Mouse (Mus musculus) testis, adult 2 months (tissue): ENCODE measurements around the gene Rcan2. TPM values are rescaled to one million over a fixed set of nuclear protein-coding genes. Genes with fewer than 3 reads are reported as not detected.

Experiments
- H3K27ac ChIP-seq: fragments of 200-500 bp; 2 replicates; pipeline ENCODE4 v1.5.1; 2012; ENCODE audit warnings: low read depth, low read length; ENCODE audit not compliant: control insufficient read depth, insufficient read depth
- H3K27me3 ChIP-seq: fragments of 200-500 bp; 2 replicates; pipeline ENCODE4 v1.6.1; 2012; ENCODE audit warnings: mild to moderate bottlenecking, low read length, moderate library complexity; ENCODE audit not compliant: control insufficient read depth, insufficient read depth
- H3K36me3 ChIP-seq: fragments of 200-500 bp; 2 replicates; pipeline ENCODE4 v1.6.1; 2012; ENCODE audit warnings: mild to moderate bottlenecking, low read length; ENCODE audit not compliant: control insufficient read depth, insufficient read depth
- H3K4me1 ChIP-seq: fragments of 200-500 bp; 2 replicates; pipeline ENCODE4 v1.6.1; 2012; ENCODE audit warnings: low read length; ENCODE audit not compliant: control insufficient read depth, insufficient read depth
- H3K4me3 ChIP-seq: fragments of 200-500 bp; 2 replicates; pipeline ENCODE4 v1.5.1; 2012; ENCODE audit warnings: low read depth, mild to moderate bottlenecking, low read length, moderate library complexity, mixed read lengths; ENCODE audit not compliant: control insufficient read depth
- CTCF ChIP-seq: fragments of 200-500 bp; IDR thresholded peaks from 2 replicates; pipeline ENCODE4 v1.5.1; 2012; ENCODE audit warnings: low read depth, mild to moderate bottlenecking, inconsistent platforms, low read length, moderate library complexity; ENCODE audit not compliant: control insufficient read depth, insufficient read depth, insufficient replicate concordance
- POLR2A ChIP-seq: fragments of 200-500 bp; IDR thresholded peaks from 2 replicates; pipeline ENCODE4 v1.6.1; 2012; ENCODE audit warnings: low read depth, mild to moderate bottlenecking, inconsistent platforms, low read length, moderate library complexity; ENCODE audit not compliant: control insufficient read depth
- polyA plus RNA-seq: library from polyadenylated mRNA; depleted of rRNA; stranded (reverse); fragments of >200 nt; gene quantifications from 2 replicates; pipeline ENCODE4 v1.2.3, GENCODE M21; 2012

Rcan2 gene
- polyA plus RNA-seq, 1 experiment, result 1.3 TPM

- Histone ChIP-seq H3K4me1 (no peaks in the 10 kb centered on the region), H3K27me3 (no peaks in the 10 kb centered on the region), H3K4me3 (no peak overlapping the region), H3K36me3 (no peaks in the 10 kb centered on the region), H3K27ac (no peak overlapping the region)
- TF ChIP-seq CTCF (no peak), POLR2A (no peak)
Observed at GRCm38 (mm10) chr17:43916128-43916527, 115.0 kb downstream of the Rcan2 start.

DNA sequence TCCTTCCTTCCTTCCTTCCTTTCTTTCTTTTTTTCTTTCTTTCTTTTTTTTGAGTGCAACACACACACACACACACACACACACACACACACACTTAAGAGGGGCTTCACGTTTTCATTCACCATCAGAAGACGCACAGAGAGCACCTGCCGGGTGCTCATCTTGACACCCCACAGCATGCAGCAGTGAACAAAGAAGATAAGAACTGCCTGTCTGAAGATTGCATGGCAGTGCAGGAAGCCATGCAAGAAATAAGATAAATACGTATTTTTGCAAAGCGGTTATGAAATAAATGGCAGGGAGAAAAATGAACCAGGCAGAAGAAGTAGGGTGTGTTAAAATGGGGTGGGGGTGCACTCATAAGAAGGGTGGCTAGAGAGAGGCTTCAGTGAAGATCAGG is 116.0 kb downstream of the Rcan2 start:
- Histone ChIP-seq H3K27me3 (no peaks in the 10 kb centered on the region), H3K27ac (no peak overlapping the region), H3K36me3 (no peaks in the 10 kb centered on the region), H3K4me3 (no peak overlapping the region), H3K4me1 (no peaks in the 10 kb centered on the region)
- no peak for TF ChIP-seq CTCF
- no peak for TF ChIP-seq POLR2A

DNA sequence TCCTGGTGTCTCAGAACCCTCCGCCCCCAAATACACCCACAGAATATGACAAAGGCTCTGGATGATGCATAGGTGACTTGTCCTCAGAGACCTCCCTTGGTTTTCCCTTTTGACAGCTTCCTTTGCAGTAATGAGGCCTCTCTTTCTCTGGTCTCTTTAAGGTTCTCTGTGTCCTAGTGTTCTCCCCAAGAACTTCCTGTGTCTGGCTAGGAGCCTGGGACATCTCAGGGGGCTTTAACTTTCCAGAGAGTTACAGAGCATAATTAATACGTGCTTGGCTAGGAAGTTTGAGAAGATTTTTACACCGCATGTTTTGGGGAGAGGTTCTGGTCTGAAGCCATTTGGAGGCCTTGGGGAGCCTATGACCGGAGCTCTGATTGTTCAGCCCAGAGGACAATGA is 128.7 kb downstream of the Rcan2 start:
- Histone ChIP-seq H3K27me3 (no peaks in the 10 kb centered on the region), H3K36me3 (no peaks in the 10 kb centered on the region), H3K27ac (no peak overlapping the region), H3K4me3 (no peak overlapping the region), H3K4me1 (no peaks in the 10 kb centered on the region)
- TF ChIP-seq CTCF, result no peak
- no peak for TF ChIP-seq POLR2A

GRCm38 (mm10) chr17:43931731-43932130 is 130.6 kb downstream of the Rcan2 start:
- Histone ChIP-seq H3K27ac (no peak overlapping the region), H3K4me1 (no peaks in the 10 kb centered on the region)
- TF ChIP-seq CTCF (no peak), POLR2A (no peak)

GRCm38 (mm10) chr17:43934056-43934455 is 132.9 kb downstream of the Rcan2 start:
- Histone ChIP-seq H3K27ac (no peak overlapping the region), H3K36me3 (no peaks in the 10 kb centered on the region), H3K4me1 (no peaks in the 10 kb centered on the region), H3K27me3 (no peaks in the 10 kb centered on the region), H3K4me3 (no peak overlapping the region)
- TF ChIP-seq POLR2A (no peak), CTCF (no peak)

More at GRCm38 (mm10) chr17:43931731-43932130, 130.6 kb downstream of the Rcan2 start:
- no peak overlapping the region for H3K4me3 ChIP-seq
- H3K27me3 ChIP-seq, result no peaks in the 10 kb centered on the region
- no peaks in the 10 kb centered on the region for H3K36me3 ChIP-seq

- H3K27ac ChIP-seq, result no peak overlapping the region
- no peaks in the 10 kb centered on the region for H3K4me1 ChIP-seq
- H3K4me3 ChIP-seq, result no peak overlapping the region
- no peaks in the 10 kb centered on the region for H3K27me3 ChIP-seq
- TF ChIP-seq CTCF (no peak), POLR2A (no peak)
- H3K36me3 ChIP-seq, result no peaks in the 10 kb centered on the region
Observed at GRCm38 (mm10) chr17:43952219-43952618, 151.1 kb downstream of the Rcan2 start.

GRCm38 (mm10) chr17:43952661-43953534 is 151.7 kb downstream of the Rcan2 start:
- no peaks in the 10 kb centered on the region for H3K4me1 ChIP-seq
- H3K27me3 ChIP-seq, result no peaks in the 10 kb centered on the region
- TF ChIP-seq POLR2A, result no peak
- no peak for TF ChIP-seq CTCF
- H3K36me3 ChIP-seq, result no peaks in the 10 kb centered on the region
- H3K4me3 ChIP-seq, result no peak overlapping the region
- no peak overlapping the region for H3K27ac ChIP-seq
